Mouse (Mus musculus) small intestine, adult 2 months (tissue): ENCODE measurements around the gene Nudc. TPM values are rescaled to one million over a fixed set of nuclear protein-coding genes. Genes with fewer than 3 reads are reported as not detected.

Source experiments
- H3K27ac ChIP-seq: fragments of 200-500 bp; 2 replicates; pipeline ENCODE4 v1.5.1; 2012; ENCODE audit warnings: low read depth, low read length, control low read depth, inconsistent platforms; ENCODE audit not compliant: insufficient read depth
- H3K27me3 ChIP-seq: fragments of 200-500 bp; 2 replicates; pipeline ENCODE4 v1.6.1; 2012; ENCODE audit warnings: mild to moderate bottlenecking, moderate library complexity, low read length, inconsistent platforms; ENCODE audit not compliant: control insufficient read depth, insufficient read depth
- H3K36me3 ChIP-seq: fragments of 200-500 bp; 2 replicates; pipeline ENCODE4 v1.6.1; 2012; ENCODE audit warnings: mild to moderate bottlenecking, low read length, control low read depth, inconsistent platforms; ENCODE audit not compliant: control insufficient read depth, insufficient read depth
- H3K4me1 ChIP-seq: fragments of 200-500 bp; 2 replicates; pipeline ENCODE4 v1.6.1; 2012; ENCODE audit warnings: low read length, inconsistent platforms, mixed read lengths; ENCODE audit not compliant: control insufficient read depth, insufficient read depth, insufficient read length
- H3K4me3 ChIP-seq: fragments of 200-500 bp; 2 replicates; pipeline ENCODE4 v1.5.1; 2012; ENCODE audit warnings: low read depth, mild to moderate bottlenecking, control low read depth, inconsistent platforms, low read length, moderate library complexity
- CTCF ChIP-seq: fragments of 200-500 bp; IDR thresholded peaks from 2 replicates; pipeline ENCODE4 v1.5.1; 2012; ENCODE audit warnings: low read depth, mild to moderate bottlenecking, control low read depth, inconsistent platforms, low read length, moderate library complexity, mixed read lengths; ENCODE audit not compliant: insufficient replicate concordance, insufficient read length; ENCODE audit errors: extremely low read depth
- POLR2A ChIP-seq: fragments of 200-500 bp; IDR thresholded peaks from 2 replicates; pipeline ENCODE4 v1.6.1; 2012; ENCODE audit warnings: low read depth, mild to moderate bottlenecking, control low read depth, inconsistent platforms, low read length, moderate library complexity
- WGBS: fragments of 180-500 bp; shearing (Covaris S2); methylation state at CpG from one replicate; pipeline ENCODE4 v1.1.7; 2018; 5-methylcytosine and 5-hydroxymethylcytosine counted together
- polyA plus RNA-seq: library from polyadenylated mRNA; depleted of rRNA; stranded (reverse); fragments of >200 nt; gene quantifications from 2 replicates; pipeline ENCODE4 v1.2.3, GENCODE M21; 2012

Gene Nudc
- polyA plus RNA-seq, 1 experiment = 16.1 TPM

DNA sequence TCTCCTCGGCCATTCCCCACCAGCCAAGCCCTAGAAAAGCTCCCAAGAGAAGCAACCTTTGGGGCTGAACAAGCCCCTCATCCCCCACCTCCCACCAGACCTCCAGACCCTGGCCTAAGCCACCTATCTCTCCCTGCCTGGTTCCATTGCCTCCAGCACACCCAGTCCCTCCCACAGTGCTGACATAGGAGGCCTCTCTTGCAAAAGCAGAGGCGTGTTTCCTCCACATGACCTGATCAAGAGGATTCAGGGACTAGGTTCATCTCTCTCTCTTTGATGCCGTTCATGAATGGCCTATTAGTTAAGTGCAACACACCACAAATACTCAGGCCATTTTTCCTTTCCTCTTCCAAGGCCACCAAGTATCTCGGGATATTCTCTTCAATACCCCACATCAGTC is 14.1 kb upstream of the Nudc start:
- no peak overlapping the region for H3K27ac ChIP-seq
- H3K4me3 ChIP-seq = no peak overlapping the region
- peaks cover 6% of the 10 kb centered on the region; the same call in 1 of the 2 replicates for H3K4me1 ChIP-seq
- 83% methylated on average over 4 of the region's 4 CpGs for WGBS
- no peaks in the 10 kb centered on the region for H3K27me3 ChIP-seq
- no peaks in the 10 kb centered on the region for H3K36me3 ChIP-seq
- no peak for TF ChIP-seq POLR2A
- TF ChIP-seq CTCF = no peak

DNA sequence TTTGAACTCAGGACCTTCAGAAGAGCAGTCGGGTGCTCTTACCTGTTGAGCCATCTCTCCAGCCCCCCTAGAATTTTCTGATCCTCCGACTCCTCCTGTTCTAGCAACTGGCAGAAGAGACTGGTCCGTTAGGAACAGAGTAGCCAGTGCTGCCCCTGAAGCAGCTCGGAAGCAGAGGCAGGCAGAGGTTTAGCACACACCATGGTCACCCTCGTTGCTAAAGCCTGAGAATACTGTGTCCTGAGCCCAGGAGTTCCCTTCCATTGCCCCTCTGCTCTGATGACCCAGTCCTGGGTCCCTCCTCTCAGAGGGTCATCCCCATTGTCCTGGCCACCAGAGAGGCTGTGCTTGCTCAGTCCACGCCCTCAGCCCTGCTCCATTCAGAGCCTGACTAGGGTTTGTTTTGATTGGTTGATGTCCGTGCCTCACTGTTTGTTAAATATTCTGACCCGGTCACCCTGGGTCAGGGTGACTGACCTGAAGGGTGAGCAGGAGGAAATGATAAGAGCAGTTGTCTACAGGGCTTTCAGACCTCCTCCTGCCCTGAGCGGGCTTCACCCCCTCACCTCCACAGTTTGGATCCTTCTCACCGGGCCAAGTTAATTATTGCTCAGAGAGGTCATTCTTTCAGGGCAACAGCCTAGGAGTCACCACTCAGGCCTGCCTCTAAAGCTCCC is 11.4 kb upstream of the Nudc start:
- peak overlapping the region; percentile 7; the same call in 1 of the 2 replicates for H3K4me3 ChIP-seq
- H3K36me3 ChIP-seq = no peaks in the 10 kb centered on the region
- TF ChIP-seq CTCF = no peak
- no peak for TF ChIP-seq POLR2A
- no peaks in the 10 kb centered on the region for H3K27me3 ChIP-seq
- H3K27ac ChIP-seq = no peak overlapping the region
- 50% methylated on average over 10 of the region's 10 CpGs for WGBS
- H3K4me1 ChIP-seq = peaks cover 18% of the 10 kb centered on the region

DNA sequence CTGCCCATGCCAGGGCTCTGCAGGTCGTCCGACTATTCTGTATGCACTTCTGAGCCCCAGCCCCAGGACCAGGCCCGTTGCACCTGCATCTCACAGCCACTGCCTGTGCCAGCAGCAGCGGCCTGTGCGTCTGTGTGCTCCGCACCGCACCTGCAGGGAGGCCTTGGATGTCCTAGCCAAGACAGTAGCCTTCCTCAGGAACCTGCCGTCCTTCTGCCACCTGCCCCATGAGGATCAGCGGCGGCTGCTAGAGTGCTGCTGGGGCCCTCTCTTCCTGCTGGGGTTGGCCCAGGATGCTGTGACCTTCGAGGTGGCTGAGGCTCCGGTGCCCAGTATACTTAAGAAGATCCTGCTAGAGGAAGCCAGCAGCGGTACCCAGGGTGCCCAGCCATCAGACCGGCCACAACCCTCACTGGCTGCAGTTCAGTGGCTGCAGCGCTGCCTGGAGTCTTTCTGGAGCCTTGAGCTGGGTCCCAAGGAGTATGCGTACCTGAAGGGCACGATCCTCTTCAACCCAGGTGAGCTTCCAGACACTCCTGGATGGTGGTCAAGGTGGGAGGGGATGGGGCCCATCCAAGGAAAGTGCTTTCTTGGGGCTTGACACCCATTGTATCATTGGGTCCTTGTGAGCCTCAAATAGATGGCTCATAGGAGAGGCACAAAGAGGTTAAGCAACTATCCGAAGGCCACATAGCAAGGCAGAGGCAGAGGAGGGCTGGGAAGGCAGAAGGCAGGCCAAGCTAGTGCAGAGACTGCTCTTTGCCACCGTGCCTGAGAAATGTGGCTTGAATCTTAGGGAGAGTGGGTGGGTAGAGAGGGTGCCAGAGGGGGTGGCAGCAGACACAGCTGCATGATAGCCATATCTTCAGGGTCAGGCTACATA is 7.9 kb upstream of the Nudc start:
- Histone ChIP-seq H3K27me3 (no peaks in the 10 kb centered on the region), H3K4me1 (peaks cover 21% of the 10 kb centered on the region), H3K4me3 (peak overlapping the region; percentile 23; the same call in 1 of the 2 replicates), H3K36me3 (no peaks in the 10 kb centered on the region), H3K27ac (peak overlapping the region; percentile 22; the same call in 1 of the 2 replicates)
- no peak for TF ChIP-seq POLR2A
- WGBS = 32% methylated on average over 19 of the region's 19 CpGs

DNA sequence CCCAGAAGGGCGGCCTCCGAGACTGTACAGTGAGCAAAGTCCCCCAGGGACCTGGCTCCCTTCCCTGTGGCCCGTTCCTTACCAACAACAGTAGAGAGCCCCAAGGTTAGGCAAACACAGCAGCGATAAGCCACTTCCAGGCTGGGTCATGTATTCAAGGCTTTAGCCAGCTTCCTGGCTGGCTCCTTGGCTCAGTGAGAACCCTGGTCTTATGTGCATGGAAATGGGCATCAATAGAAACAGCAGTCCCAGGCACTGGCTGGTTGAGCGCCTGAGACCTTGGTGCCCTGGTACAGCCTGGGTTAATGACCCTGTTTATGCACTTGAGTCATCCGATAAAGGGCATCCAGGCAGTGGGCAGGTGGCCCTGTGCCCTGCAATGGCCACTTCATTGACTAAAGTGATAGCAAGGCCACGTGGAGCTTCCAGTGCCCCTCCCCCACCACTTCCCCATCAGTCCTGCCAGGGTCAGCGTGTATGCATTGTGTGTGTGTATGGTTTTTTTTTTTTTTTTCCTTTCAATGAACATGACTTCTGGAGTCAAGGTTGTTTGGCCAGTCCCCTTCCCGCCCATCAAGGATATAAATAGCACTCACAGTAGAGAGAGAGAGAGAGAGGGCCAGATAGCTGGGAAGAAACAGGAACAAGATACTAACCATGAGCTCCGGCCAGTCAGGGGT is 7.1 kb upstream of the Nudc start, which contains the start of gene Nr0b2:
TSS of gene Nr0b2 (plus strand) at position 609 of the 680 bp plus-strand sequence.
- peaks cover 21% of the 10 kb centered on the region for H3K4me1 ChIP-seq
- no peaks in the 10 kb centered on the region for H3K27me3 ChIP-seq
- H3K27ac ChIP-seq = peak within 1 kb of the TSS; percentile 22
- WGBS = 25% methylated on average over 10 of the region's 10 CpGs
- H3K36me3 ChIP-seq = no peaks in the 10 kb centered on the region
- TF ChIP-seq POLR2A (no peak; the same call in 1 of the 2 replicates), CTCF (no peak)
- H3K4me3 ChIP-seq = peak within 1 kb of the TSS; percentile 23; the same call in 1 of the 2 replicates

DNA sequence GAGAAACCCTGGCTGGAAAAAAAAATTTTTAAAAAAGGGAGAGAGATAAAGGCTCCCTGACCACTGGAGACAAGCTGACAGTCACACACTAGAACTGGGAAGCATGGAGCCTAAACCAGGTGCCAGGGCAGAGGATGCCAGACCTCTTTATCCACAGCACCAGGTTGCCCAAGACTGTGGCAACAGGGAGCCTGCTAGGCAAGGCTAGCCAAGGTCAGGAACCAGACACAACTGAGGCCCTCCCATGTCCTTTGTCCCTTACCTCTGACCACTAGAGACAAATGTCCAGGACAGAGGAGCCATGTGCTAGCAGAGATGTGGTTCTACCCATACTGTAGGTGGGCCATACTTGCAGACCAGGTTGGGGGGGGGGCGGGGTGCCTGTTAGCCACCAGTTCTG is 6.2 kb upstream of the Nudc start:
- H3K36me3 ChIP-seq = no peaks in the 10 kb centered on the region
- TF ChIP-seq CTCF = no peak
- TF ChIP-seq POLR2A = no peak
- 100% methylated on average over 1 of the region's 1 CpGs for WGBS
- H3K4me1 ChIP-seq = peaks cover 19% of the 10 kb centered on the region
- no peak overlapping the region for H3K4me3 ChIP-seq
- no peak overlapping the region for H3K27ac ChIP-seq
- H3K27me3 ChIP-seq = no peaks in the 10 kb centered on the region

DNA sequence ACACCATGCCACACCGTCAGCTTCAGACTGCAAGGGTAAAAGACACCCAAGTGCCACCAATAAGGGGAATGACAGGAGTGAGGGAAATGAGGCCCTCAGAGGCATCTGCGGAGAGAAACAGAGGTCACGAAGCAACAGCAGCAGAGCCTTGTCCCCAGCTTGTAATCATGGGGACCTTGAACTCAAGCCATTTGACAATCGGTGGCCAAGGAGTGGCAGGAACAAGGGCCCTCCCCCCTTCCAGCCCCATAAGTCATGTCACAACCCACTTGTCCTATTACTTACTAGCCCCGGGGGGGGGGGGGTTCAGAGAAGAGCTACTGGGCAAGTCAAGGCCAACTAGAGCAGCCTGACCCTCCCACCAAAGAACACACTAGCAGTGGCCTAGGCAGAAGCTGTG is 9.1 kb downstream of the Nudc start:
- TF ChIP-seq CTCF (no peak), POLR2A (no peak)
- H3K27me3 ChIP-seq = no peaks in the 10 kb centered on the region
- 38% methylated on average over 5 of the region's 5 CpGs for WGBS
- H3K4me1 ChIP-seq = peaks cover 12% of the 10 kb centered on the region
- H3K4me3 ChIP-seq = no peak overlapping the region
- H3K27ac ChIP-seq = peak overlapping the region; percentile 74
- peaks cover 53% of the 10 kb centered on the region for H3K36me3 ChIP-seq

DNA sequence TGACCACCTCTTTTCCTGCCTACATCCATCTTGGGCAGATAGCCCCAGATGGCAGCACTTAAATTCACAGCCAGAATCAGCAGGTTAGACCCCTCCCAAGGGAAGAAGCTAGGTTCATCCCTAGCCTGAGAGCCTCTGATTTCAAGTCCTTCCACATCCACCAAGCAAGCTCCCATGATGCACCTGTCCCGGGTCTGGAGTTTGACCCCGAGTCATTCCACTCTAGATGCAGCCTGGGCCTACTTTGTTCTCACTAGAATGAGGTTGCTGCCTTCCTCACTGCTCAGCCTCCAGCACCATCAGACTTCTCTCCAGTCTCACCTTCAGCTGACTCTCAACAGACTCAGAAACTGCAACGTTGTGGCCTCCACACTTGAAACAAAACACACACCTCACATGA is 9.7 kb downstream of the Nudc start:
- TF ChIP-seq POLR2A (no peak), CTCF (no peak)
- peaks cover 12% of the 10 kb centered on the region for H3K4me1 ChIP-seq
- WGBS = 31% methylated on average over 3 of the region's 3 CpGs
- peaks cover 56% of the 10 kb centered on the region for H3K36me3 ChIP-seq
- peak overlapping the region; percentile 74 for H3K27ac ChIP-seq
- H3K27me3 ChIP-seq = no peaks in the 10 kb centered on the region
- H3K4me3 ChIP-seq = no peak overlapping the region
